Comparison of ENCODE assay signal across 12 mouse cellular contexts in genomic region chr4:137495501-137496100, GRCm38 (mm10). TPM values are rescaled to one million over a fixed set of nuclear protein-coding genes. Genes with fewer than 3 reads are reported as not detected.
DNase-seq lines count a peak whose midpoint lies in the region; ATAC-seq and TF ChIP-seq lines count a peak whose summit lies in the region.
"Had no signal": no experiment of that assay in that cellular context is flagged by ENCODE, and none has a peak within 500 bp of the region (broad histone marks: within the 10 kb centered on the region; RNA-seq: fewer than 3 reads in every experiment).

No protein-coding gene starts in this region.

- intact Hi-C loops in gastrocnemius, adult 2 months (cut with DNase I) = no loop called here
- intact Hi-C loops in gastrocnemius, postnatal 36 days (cut with DNase I) = no loop called here
- intact Hi-C loops in left cerebral cortex, postnatal 10 days (cut with DNase I) = no loop called here

- no peak for TF ChIP-seq CTCF in gastrocnemius, adult 2 months (IDR thresholded peaks at IDR 0.05)
- TF ChIP-seq CTCF in midbrain, postnatal 0 days (IDR thresholded peaks at IDR 0.05) = no peak

- H3K4me3 ChIP-seq in gastrocnemius, adult 2 months = peak overlapping the region; percentile 23
- no peak overlapping the region for H3K4me3 ChIP-seq in midbrain, embryonic 11.5 days (ENCODE audit: low read depth, low read length)
- no peak overlapping the region for H3K4me3 ChIP-seq in midbrain, postnatal 0 days (ENCODE audit: low read depth, low read length)
- no peak overlapping the region for H3K4me3 ChIP-seq in intestine, embryonic 16.5 days (ENCODE audit: low read length)
- no peak overlapping the region for H3K4me3 ChIP-seq in stomach, embryonic 15.5 days (replicated peaks)
- H3K4me3 ChIP-seq: liver, embryonic 13.5 days had no signal

- H3K9me3 ChIP-seq in midbrain, embryonic 11.5 days (ENCODE audit: control insufficient read depth, low read length) = no peaks in the 10 kb centered on the region
- H3K9me3 ChIP-seq in midbrain, postnatal 0 days (ENCODE audit: low read length) = no peaks in the 10 kb centered on the region
- H3K9me3 ChIP-seq in intestine, embryonic 16.5 days (ENCODE audit: control insufficient read depth, low read length) = no peaks in the 10 kb centered on the region
- H3K9me3 ChIP-seq in stomach, embryonic 15.5 days = no peaks in the 10 kb centered on the region
- H3K9me3 ChIP-seq: liver, embryonic 13.5 days had no signal

- WGBS in midbrain, embryonic 11.5 days = 67% methylated on average over 6 of the region's 6 CpGs
- 68% methylated on average over 6 of the region's 6 CpGs for WGBS in midbrain, postnatal 0 days
- WGBS in intestine, embryonic 16.5 days = 44% methylated on average over 6 of the region's 6 CpGs
- WGBS in stomach, embryonic 15.5 days = 41% methylated on average over 6 of the region's 6 CpGs

- no peaks in the 10 kb centered on the region for H3K27me3 ChIP-seq in midbrain, embryonic 11.5 days (ENCODE audit: control insufficient read depth, insufficient read depth, low read length)
- H3K27me3 ChIP-seq in midbrain, postnatal 0 days (ENCODE audit: insufficient read depth, low read length) = no peaks in the 10 kb centered on the region
- no peaks in the 10 kb centered on the region for H3K27me3 ChIP-seq in intestine, embryonic 16.5 days (replicated peaks; ENCODE audit: control insufficient read depth, insufficient read depth, low read length)
- no peaks in the 10 kb centered on the region for H3K27me3 ChIP-seq in stomach, embryonic 15.5 days (replicated peaks)
- H3K27me3 ChIP-seq: liver, embryonic 13.5 days had no signal

- ATAC-seq in midbrain, embryonic 11.5 days (ENCODE audit: low FRiP score) = peak; percentile 38; the same call in 1 of the 2 replicates
- no peak for ATAC-seq in midbrain, postnatal 0 days (ENCODE audit: low FRiP score)
- peak; percentile 8; the same call in 1 of the 2 replicates for ATAC-seq in intestine, embryonic 16.5 days
- ATAC-seq in stomach, embryonic 15.5 days (ENCODE audit: insufficient read depth, low FRiP score, low read depth) = 0 out of 2 replicates have a peak, but pooled peaks have one; percentile 6

- H3K4me1 ChIP-seq in midbrain, embryonic 11.5 days (ENCODE audit: control insufficient read depth, insufficient read depth, low read length) = peaks cover 9% of the 10 kb centered on the region
- no peaks in the 10 kb centered on the region for H3K4me1 ChIP-seq in midbrain, postnatal 0 days (ENCODE audit: insufficient read depth, low read length)
- H3K4me1 ChIP-seq in intestine, embryonic 16.5 days (ENCODE audit: control insufficient read depth, insufficient read depth, low read length) = peaks cover 58% of the 10 kb centered on the region
- H3K4me1 ChIP-seq in stomach, embryonic 15.5 days = peaks cover 53% of the 10 kb centered on the region

- 0 out of 2 replicates have a peak overlapping the region, but pooled peaks have one; percentile 24 for H3K9ac ChIP-seq in midbrain, embryonic 11.5 days (ENCODE audit: low read length)
- H3K9ac ChIP-seq in midbrain, postnatal 0 days (replicated peaks; ENCODE audit: low read length, poor library complexity, severe bottlenecking) = no peak overlapping the region
- no peak overlapping the region for H3K9ac ChIP-seq in intestine, embryonic 16.5 days (ENCODE audit: low read depth, low read length)
- H3K9ac ChIP-seq in stomach, embryonic 15.5 days = no peak overlapping the region

- H3K27ac ChIP-seq in gastrocnemius, adult 2 months = peak overlapping the region; percentile 87
- H3K27ac ChIP-seq in midbrain, embryonic 11.5 days (ENCODE audit: low read depth, low read length) = no peak overlapping the region
- no peak overlapping the region for H3K27ac ChIP-seq in midbrain, postnatal 0 days (ENCODE audit: low read depth, low read length)
- peak overlapping the region; percentile 82 for H3K27ac ChIP-seq in intestine, embryonic 16.5 days (ENCODE audit: low read length)
- H3K27ac ChIP-seq in stomach, embryonic 15.5 days = peak overlapping the region; percentile 63

- H3K4me2 ChIP-seq in midbrain, embryonic 11.5 days = no peak overlapping the region
- H3K4me2 ChIP-seq in midbrain, postnatal 0 days (ENCODE audit: low read depth, low read length, poor library complexity, severe bottlenecking) = no peak overlapping the region
- H3K4me2 ChIP-seq in intestine, embryonic 16.5 days (ENCODE audit: low read depth, low read length) = no peak overlapping the region
- no peak overlapping the region for H3K4me2 ChIP-seq in stomach, embryonic 15.5 days
- H3K4me2 ChIP-seq: liver, embryonic 13.5 days had no signal

- H3K36me3 ChIP-seq in midbrain, embryonic 11.5 days (ENCODE audit: control insufficient read depth, insufficient read depth, low read length) = no peaks in the 10 kb centered on the region
- no peaks in the 10 kb centered on the region for H3K36me3 ChIP-seq in midbrain, postnatal 0 days (ENCODE audit: insufficient read depth, low read length)
- no peaks in the 10 kb centered on the region for H3K36me3 ChIP-seq in intestine, embryonic 16.5 days (ENCODE audit: control insufficient read depth, insufficient read depth, low read length)
- no peaks in the 10 kb centered on the region for H3K36me3 ChIP-seq in stomach, embryonic 15.5 days
- H3K36me3 ChIP-seq: liver, embryonic 13.5 days had no signal

- DNase-seq in gastrocnemius, adult 2 months = no peak
- no peak for DNase-seq in gastrocnemius, postnatal 36 days
- DNase-seq in midbrain, embryonic 11.5 days (ENCODE audit: low spot score, missing footprints) = no peak
- DNase-seq in midbrain, postnatal 0 days (ENCODE audit: low spot score) = no peak
- DNase-seq in left cerebral cortex, postnatal 10 days (ENCODE audit: extremely low spot score in 1 of 2, low spot score in 2 of 2) = no peak
- DNase-seq in layer of hippocampus, adult 9-11 months = no peak
- DNase-seq: liver, embryonic 13.5 days; thymus, postnatal 4 days had no signal

RNA-seq across cellular contexts. Expression of gene Hspg2, which starts 27.0 kb away (rescaled TPM):
- 10 to 100 TPM; 55.2 to 77.5 TPM for total RNA-seq in gastrocnemius, adult 2 months (2021)
- 10 to 100 TPM; 84.4 to 94.7 TPM for total RNA-seq in gastrocnemius, postnatal 36 days (2021)
- 9.6 and 11.2 TPM in 2 replicates for polyA plus RNA-seq in midbrain, embryonic 11.5 days (2014; fragmentation: Nextera tagmentation; extraction: Ambion mirVana)
- total RNA-seq in midbrain, postnatal 0 days (2014; rRNA removed) = 26.1 and 30.5 TPM in 2 replicates
- polyA plus RNA-seq in midbrain, postnatal 0 days (2015; fragmentation: Nextera tagmentation; extraction: Ambion mirVana) = 1.4 and 2.2 TPM in 2 replicates
- polyA plus RNA-seq in intestine, embryonic 16.5 days (2015; fragmentation: Nextera tagmentation; extraction: Ambion mirVana) = 24.5 TPM in 2 replicates
- polyA plus RNA-seq in stomach, embryonic 15.5 days (2015; fragmentation: Nextera tagmentation; extraction: Ambion mirVana) = 28.5 and 28.9 TPM in 2 replicates
- total RNA-seq in left cerebral cortex, postnatal 10 days (2021) = 10 to 100 TPM; 11.0 to 11.5 TPM

RNA-seq across cellular contexts. Expression of gene 1700013G24Rik, which starts 42.5 kb away (rescaled TPM):
- total RNA-seq in gastrocnemius, adult 2 months (2021) = not detected
- not detected for total RNA-seq in gastrocnemius, postnatal 36 days (2021)
- not detected in 2 replicates for polyA plus RNA-seq in midbrain, embryonic 11.5 days (2014; fragmentation: Nextera tagmentation; extraction: Ambion mirVana)
- total RNA-seq in midbrain, postnatal 0 days (2014; rRNA removed) = not detected in 2 replicates
- not detected in 2 replicates for polyA plus RNA-seq in midbrain, postnatal 0 days (2015; fragmentation: Nextera tagmentation; extraction: Ambion mirVana)
- polyA plus RNA-seq in intestine, embryonic 16.5 days (2015; fragmentation: Nextera tagmentation; extraction: Ambion mirVana) = not detected in 2 replicates
- not detected in 2 replicates for polyA plus RNA-seq in stomach, embryonic 15.5 days (2015; fragmentation: Nextera tagmentation; extraction: Ambion mirVana)
- not detected for total RNA-seq in left cerebral cortex, postnatal 10 days (2021)
- total RNA-seq: heart, postnatal 36 days had no signal
- polyA plus RNA-seq: cortical plate, adult 2 months; liver, embryonic 13.5 days had no signal

Comparison
In these comparisons a context has a peak if more than half of its experiments do, and no peak if none do; other contexts are left out.
1. H3K27ac ChIP-seq: peak in gastrocnemius, adult 2 months (single experiment), intestine, embryonic 16.5 days (single experiment) and stomach, embryonic 15.5 days (single experiment); none in midbrain, embryonic 11.5 days (single experiment) and midbrain, postnatal 0 days (single experiment).